Mouse (Mus musculus) myocyte (in vitro differentiated cells): ENCODE data around the gene Pard3b.

Experiments used
- MYOG ChIP-seq, 3 experiments: IDR thresholded peaks; one replicate each; pipeline ENCODE4 v1.6.1; 2011; ENCODE audit warnings: control low read depth in 2 of 3, low read depth in 2 of 3, mild to moderate bottlenecking in 2 of 3; ENCODE audit not compliant: insufficient read length in 2 of 3, control insufficient read depth in 1 of 3, insufficient read depth in 1 of 3
- POLR2A ChIP-seq: IDR thresholded peaks from one replicate; pipeline ENCODE4 v1.6.1; 2011; ENCODE audit warnings: low read depth, mild to moderate bottlenecking, control low read depth, moderate library complexity; ENCODE audit not compliant: insufficient read length

DNA sequence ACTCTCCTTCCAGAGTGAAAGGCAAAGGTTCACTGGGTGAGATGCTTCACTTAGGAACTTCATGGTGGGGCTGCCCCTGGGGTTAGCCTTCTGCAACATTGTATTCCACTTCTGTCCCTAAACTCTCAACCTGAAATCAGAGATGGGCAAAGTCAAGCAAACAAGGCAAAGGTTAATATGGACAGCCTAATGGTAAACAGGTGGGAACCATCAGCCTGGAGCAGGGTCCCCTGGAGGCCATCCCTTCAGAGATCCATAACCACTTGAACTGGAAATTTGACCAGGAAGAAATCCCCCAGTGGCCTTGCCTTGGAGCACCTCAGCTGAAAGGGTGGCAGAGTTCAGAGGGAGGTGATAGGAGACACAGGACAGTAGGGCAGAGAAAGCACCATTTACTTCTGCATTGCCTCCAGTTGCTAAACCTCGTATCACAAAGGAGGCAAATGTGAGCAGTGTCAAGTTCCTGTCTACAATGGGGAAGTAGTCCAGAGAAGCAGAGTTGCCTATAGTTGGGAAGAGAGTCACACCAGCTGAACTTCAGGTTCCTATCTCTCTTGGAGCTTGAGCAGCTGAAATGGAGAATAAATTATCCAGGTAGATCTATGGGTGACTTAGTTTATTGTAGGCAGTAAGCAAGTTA lies 412.7 kb downstream of the Pard3b start:
- TF ChIP-seq POLR2A, result no peak
- TF ChIP-seq MYOG (IDR thresholded peaks at IDR 0.05; ENCODE audit: control insufficient read depth in 1 of 3, insufficient read depth in 1 of 3, insufficient read length in 2 of 3, low read depth in 2 of 3), result no peak
